Mouse (Mus musculus) limb, embryonic 11.5 days (tissue): ENCODE data around the gene 6330409D20Rik. TPM values are rescaled to one million over a fixed set of nuclear protein-coding genes. Genes with fewer than 3 reads are reported as not detected.

ENCODE experiments used
- ATAC-seq: fragments of 200-750 bp; cut with Nextera tagmentation; 2 replicates; pipeline ENCODE4 v1.8.0; 2017; ENCODE audit warnings: low read depth; ENCODE audit not compliant: insufficient number of reproducible peaks, low FRiP score, low TSS enrichment
- DNase-seq: peaks from one replicate; pipeline ENCODE4 v3.0.0-alpha.2; 2015; ENCODE audit warnings: low spot score
- H3K27ac ChIP-seq: fragments of 300-500 bp; sonication (generic); replicated peaks from 2 replicates; pipeline ENCODE4 v1.5.1; 2014; ENCODE audit warnings: low read depth, mild to moderate bottlenecking, low read length
- H3K27me3 ChIP-seq: fragments of 300-500 bp; sonication (generic); 2 replicates; pipeline ENCODE4 v1.6.1; 2014; ENCODE audit warnings: mild to moderate bottlenecking, low read length, mixed read lengths; ENCODE audit not compliant: control insufficient read depth, insufficient read depth
- H3K36me3 ChIP-seq: fragments of 300-500 bp; sonication (generic); 2 replicates; pipeline ENCODE4 v1.6.1; 2014; ENCODE audit warnings: mild to moderate bottlenecking, low read length, moderate library complexity, mixed read lengths; ENCODE audit not compliant: control insufficient read depth, insufficient read depth
- H3K4me1 ChIP-seq: fragments of 300-500 bp; sonication (generic); 2 replicates; pipeline ENCODE4 v1.6.1; 2014; ENCODE audit warnings: low read length, mixed read lengths; ENCODE audit not compliant: control insufficient read depth, insufficient read depth
- H3K4me2 ChIP-seq: fragments of 300-500 bp; sonication (generic); 2 replicates; pipeline ENCODE4 v1.6.1; 2014; ENCODE audit warnings: low read depth, mild to moderate bottlenecking, moderate library complexity; ENCODE audit not compliant: severe bottlenecking
- H3K4me3 ChIP-seq: fragments of 300-500 bp; sonication (generic); 2 replicates; pipeline ENCODE4 v1.5.1; 2014; ENCODE audit warnings: low read depth, low read length
- H3K9ac ChIP-seq: fragments of 300-500 bp; sonication (generic); 2 replicates; pipeline ENCODE4 v1.6.1; 2014; ENCODE audit warnings: mild to moderate bottlenecking, low read length
- H3K9me3 ChIP-seq: fragments of 300-500 bp; sonication (generic); 2 replicates; pipeline ENCODE4 v1.6.1; 2016; ENCODE audit warnings: low read length; ENCODE audit not compliant: control insufficient read depth
- WGBS: fragments of 180-500 bp; shearing (Covaris S2); extraction: QIAGEN DNeasy Blood & Tissue Kit; methylation state at CpG from one replicate; pipeline ENCODE4 v1.1.7; 2014; 5-methylcytosine and 5-hydroxymethylcytosine counted together
- polyA plus RNA-seq: library from polyadenylated mRNA; unstranded; fragments of >200 nt; fragmentation: Nextera tagmentation; extraction: Ambion mirVana; gene quantifications from 2 replicates; pipeline ENCODE4 v1.2.1, GENCODE M21; 2014

The 6330409D20Rik gene
- polyA plus RNA-seq, 1 experiment from 2014 or later, result 0.13 TPM

DNA sequence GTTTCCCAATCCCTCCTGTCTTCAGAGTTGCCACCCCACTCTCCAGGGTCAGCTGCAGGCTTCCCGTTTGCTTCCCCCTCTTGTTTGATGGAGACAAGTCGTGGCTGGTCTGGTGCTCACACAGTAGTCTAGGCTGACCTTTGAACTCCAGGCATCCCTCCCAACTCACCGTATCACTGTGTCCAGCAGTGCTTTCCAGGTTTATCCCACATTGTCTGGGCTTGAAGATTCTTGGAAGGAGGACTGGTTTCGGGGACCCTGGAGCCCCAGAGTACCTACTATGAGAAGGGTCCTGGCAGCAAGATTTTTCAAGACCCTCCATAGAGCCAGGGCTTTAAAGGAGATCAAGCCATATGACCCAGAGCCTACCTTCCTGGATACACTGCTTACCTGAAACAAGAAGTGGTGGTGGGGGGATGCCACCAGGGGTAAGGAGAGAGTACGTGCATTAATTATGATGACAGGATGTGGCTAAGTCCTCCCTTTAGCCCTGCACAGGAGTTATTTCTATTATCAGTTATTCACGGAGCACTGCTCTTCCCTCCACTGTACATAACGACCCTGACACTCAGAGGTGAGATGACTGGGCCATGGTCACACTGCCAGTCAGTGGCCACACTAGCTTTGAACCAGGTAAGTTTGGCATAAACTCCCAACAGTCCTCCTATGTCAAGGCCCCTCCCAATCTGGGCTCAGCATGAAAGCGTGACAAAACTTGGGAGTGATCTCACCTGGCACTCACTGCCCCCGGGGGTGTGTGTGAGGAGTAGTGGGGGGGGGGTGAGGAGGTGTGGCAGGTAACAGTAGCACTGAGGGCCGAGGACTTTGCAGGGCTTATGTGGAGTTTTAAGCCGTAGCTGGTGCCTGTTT, 26.5 kb downstream of the 6330409D20Rik start:
- Histone ChIP-seq H3K9ac (no peak overlapping the region), H3K4me2 (no peak overlapping the region), H3K4me1 (peaks cover 13% of the 10 kb centered on the region; the same call in 1 of the 2 replicates), H3K9me3 (no peaks in the 10 kb centered on the region; the same call in 1 of the 2 replicates), H3K27me3 (no peaks in the 10 kb centered on the region), H3K4me3 (no peak overlapping the region), H3K27ac (no peak overlapping the region), H3K36me3 (peaks cover 8% of the 10 kb centered on the region; the same call in 1 of the 2 replicates)
- ATAC-seq (no peak), DNase-seq (no peak)
- 52% methylated on average over 11 of the region's 11 CpGs for WGBS

DNA sequence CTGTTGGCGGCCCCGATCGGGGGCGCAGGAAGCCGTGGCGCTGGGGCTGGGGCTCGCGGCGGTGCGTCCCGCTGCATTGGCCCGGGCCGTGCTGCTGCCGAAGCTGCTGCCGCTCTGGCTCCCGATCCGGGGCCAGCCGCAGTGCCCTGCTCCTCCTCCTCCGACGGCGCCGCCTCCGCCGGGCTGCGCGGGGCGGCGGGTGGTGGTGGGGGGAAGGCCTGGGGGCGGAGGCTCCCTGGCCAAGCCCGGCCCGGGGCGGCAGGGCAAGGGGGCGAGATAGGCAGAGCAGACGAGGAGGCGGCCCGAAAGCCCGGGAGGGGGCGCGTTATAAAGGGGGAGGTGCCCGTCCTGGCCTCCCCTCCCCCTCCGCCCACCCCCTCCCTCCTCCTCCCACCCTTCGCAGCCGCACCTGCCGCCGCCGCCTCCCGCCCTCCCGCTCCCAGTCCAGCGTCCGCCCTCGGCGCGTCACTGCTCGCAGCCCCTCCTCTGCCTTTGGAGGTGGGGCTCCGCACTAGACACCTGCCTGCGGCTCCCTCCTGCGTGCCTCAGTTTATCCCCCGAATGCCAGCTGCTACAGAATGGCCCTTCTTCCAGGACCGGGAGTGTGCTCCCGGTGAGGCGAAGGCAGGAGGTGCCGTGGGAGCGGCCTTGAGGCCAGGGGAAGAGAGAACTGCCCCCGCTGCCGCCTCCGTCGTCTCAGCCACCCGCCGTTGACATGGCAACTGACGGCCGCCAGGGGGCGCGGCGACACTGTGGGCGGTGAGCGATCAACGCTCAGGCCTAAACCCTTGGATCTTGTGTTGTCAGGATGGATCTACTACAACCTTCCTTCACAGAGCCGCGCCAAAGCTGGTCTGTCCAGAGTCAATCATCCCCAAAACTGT, 27.6 kb downstream of the 6330409D20Rik start, which contains the start of gene Cdk9:
Gene Cdk9, minus strand, starts transcription at position 143 of the 884 bp plus-strand sequence.
- WGBS, result under 1% methylated on average over 48 of the region's 79 CpGs
- peak; percentile 78 for ATAC-seq
- H3K9ac ChIP-seq, result peak within 1 kb of the TSS; percentile 78

DNA sequence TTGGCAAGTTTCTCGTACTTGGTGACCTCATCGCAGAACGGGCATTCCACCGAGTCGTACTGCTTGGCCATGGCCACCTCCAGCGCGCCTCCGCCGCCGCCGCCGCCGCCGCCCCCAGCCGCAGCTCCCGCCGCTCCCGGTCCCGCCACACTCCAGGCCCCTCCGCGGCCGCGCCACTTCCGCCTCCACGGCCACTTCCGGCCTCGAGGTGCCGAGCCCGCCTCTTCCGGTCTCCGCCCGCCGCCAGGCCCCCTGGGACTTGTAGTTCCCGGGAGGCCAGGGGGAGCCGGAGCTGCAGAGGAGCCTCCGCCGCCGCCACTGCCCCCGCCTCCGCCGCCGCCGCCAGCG, 28.3 kb downstream of the 6330409D20Rik start:
- Histone ChIP-seq H3K27me3 (no peaks in the 10 kb centered on the region), H3K9ac (peak overlapping the region; percentile 78), H3K27ac (peak overlapping the region; percentile 92), H3K9me3 (no peaks in the 10 kb centered on the region; the same call in 1 of the 2 replicates), H3K4me1 (peaks cover 13% of the 10 kb centered on the region; the same call in 1 of the 2 replicates), H3K4me3 (peak overlapping the region; percentile 85), H3K4me2 (peak overlapping the region; percentile 77), H3K36me3 (peaks cover 17% of the 10 kb centered on the region; the same call in 1 of the 2 replicates)
- WGBS, result under 1% methylated on average over 42 of the region's 44 CpGs
- ATAC-seq (peak; percentile 83), DNase-seq (peak; percentile 98)

More for the DNA sequence above, 27.6 kb downstream of the 6330409D20Rik start, which contains the start of gene Cdk9:
- H3K27me3 ChIP-seq, result no peaks in the 10 kb centered on the region
- H3K27ac ChIP-seq, result peak within 1 kb of the TSS; percentile 92
- H3K4me2 ChIP-seq, result peak within 1 kb of the TSS; percentile 77
- peaks cover 15% of the 10 kb centered on the region; the same call in 1 of the 2 replicates for H3K36me3 ChIP-seq
- H3K4me3 ChIP-seq, result peak within 1 kb of the TSS; percentile 85
- no peaks in the 10 kb centered on the region; the same call in 1 of the 2 replicates for H3K9me3 ChIP-seq
- H3K4me1 ChIP-seq, result peaks cover 13% of the 10 kb centered on the region; the same call in 1 of the 2 replicates
- peak; percentile 92 for DNase-seq

DNA sequence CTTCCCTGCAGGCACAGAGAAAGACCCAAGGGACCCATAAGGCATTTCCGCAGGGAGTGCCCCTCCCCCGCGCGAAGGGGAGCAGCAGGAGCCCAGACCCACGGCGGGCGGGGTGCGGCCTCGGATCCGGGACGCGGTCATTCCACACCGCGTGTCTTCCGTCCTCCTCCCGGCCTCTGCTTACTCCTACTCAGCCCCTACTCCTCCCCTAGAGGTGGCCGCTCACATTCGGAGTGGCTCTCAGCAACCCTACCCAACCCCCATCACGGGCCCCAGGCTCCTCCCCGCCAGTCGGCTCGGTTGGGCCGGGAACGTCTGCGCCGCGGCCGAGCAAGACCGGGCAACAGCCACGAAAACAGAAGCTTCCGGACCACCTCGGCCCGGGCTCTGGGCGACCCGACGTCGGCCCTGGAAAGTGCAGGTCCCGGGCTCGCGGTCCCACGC, 28.7 kb downstream of the 6330409D20Rik start:
- Histone ChIP-seq H3K4me3 (peak overlapping the region; percentile 85), H3K27me3 (no peaks in the 10 kb centered on the region), H3K27ac (peak overlapping the region; percentile 72), H3K9ac (peak overlapping the region; percentile 78), H3K4me1 (peaks cover 13% of the 10 kb centered on the region; the same call in 1 of the 2 replicates), H3K9me3 (no peaks in the 10 kb centered on the region; the same call in 1 of the 2 replicates), H3K36me3 (peaks cover 17% of the 10 kb centered on the region), H3K4me2 (peak overlapping the region; percentile 77)
- DNase-seq (peak; percentile 77), ATAC-seq (peak; percentile 52; the same call in 1 of the 2 replicates)
- WGBS, result under 1% methylated on average over 41 of the region's 41 CpGs

DNA sequence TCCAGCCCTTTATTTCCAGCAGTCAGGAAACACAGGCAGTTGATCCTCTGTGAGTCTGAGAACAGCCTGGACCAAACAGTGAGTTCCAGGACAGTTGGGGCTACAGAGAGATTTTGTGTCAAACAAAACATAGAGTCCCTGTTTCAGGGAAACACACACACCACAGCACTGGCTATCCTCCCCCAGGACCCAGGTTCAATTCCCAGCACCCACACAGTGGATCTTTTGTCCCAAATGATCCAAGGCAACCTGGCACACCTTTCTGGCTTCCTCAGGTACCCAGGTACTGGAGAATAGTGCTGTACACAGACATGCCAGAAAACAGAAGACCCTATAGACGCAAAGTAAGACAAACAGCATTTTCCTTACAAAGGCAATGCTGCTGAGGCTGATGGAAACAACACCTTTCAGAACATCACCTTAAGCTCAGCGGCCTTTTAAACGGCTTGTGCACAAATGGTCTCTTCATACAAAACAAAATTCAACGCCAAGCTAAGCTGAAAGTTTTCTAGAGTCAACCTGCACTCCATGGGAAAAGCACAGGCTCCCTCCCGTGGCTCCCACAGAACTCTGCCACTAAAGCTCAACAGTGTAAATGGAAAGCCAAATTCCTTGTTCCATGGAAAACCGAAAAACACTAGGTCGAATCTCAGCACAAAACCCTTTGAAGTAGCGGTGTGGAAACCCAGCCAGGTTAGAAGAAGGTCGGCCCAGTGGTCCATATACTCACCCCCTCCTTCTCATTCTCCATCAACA, 29.3 kb downstream of the 6330409D20Rik start:
- DNase-seq (no peak), ATAC-seq (no peak)
- no peaks in the 10 kb centered on the region for H3K9me3 ChIP-seq
- H3K36me3 ChIP-seq, result peaks cover 22% of the 10 kb centered on the region
- WGBS, result 30% methylated on average over 9 of the region's 9 CpGs
- no peaks in the 10 kb centered on the region for H3K27me3 ChIP-seq
- H3K4me2 ChIP-seq, result peak overlapping the region; percentile 77
- peak overlapping the region; percentile 78 for H3K9ac ChIP-seq
- H3K4me3 ChIP-seq, result peak overlapping the region; percentile 85
- H3K27ac ChIP-seq, result peak overlapping the region; percentile 72
- peaks cover 13% of the 10 kb centered on the region; the same call in 1 of the 2 replicates for H3K4me1 ChIP-seq

DNA sequence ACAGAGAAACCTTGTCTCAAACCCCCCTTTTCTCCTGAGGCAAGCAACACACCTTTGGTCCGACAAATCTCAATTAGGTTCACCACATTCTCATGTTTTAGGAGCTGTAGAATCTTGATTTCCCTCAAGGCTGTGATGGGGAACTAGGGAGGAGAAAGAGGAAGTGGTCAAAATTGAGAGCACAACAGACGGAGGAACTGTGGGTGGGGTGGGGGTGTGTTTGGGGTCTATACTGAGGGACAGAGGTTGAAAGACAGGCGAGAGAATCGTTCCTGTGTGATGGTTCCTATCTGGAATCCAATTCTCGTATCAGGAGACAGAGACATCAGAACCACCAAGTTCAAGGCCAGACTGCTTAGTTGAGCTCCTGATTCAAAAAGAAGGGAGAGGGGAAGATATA, 30.4 kb downstream of the 6330409D20Rik start:
- Histone ChIP-seq H3K4me3 (no peak overlapping the region), H3K27me3 (no peaks in the 10 kb centered on the region), H3K27ac (no peak overlapping the region), H3K36me3 (peaks cover 31% of the 10 kb centered on the region), H3K9ac (no peak overlapping the region), H3K9me3 (no peaks in the 10 kb centered on the region), H3K4me1 (peaks cover 13% of the 10 kb centered on the region; the same call in 1 of the 2 replicates), H3K4me2 (no peak overlapping the region)
- DNase-seq, result no peak
- ATAC-seq, result no peak
- WGBS, result 93% methylated on average over 5 of the region's 5 CpGs

DNA sequence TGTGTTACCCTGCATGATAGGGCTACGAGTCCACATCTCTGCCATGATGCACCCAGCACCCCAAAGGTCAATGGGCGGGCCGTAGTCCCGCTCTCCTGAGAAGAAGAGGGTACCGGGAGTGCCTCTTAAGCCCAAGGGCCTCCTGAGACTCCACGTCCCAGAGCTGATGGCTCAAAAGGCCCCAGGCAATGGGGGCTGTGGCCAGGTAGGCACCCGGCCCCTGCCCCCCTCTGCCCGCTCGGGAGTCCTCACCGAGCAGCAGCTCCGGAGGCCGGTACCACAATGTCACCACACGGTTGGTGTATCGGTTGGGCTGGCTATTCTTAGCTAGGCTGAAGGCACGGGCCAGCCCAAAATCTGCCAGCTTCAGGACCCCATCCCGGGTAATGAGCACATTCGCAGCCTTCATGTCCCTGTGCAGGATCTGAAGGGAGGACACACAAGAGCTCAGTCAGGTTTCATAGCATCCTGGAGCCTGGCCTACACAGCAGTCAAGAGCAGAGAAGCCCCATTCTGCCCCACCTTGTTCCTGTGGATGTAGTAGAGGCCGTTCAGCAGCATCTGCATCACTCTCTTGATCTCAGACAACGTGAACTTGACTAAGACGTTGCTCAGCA, 31.2 kb downstream of the 6330409D20Rik start:
- H3K4me1 ChIP-seq, result peaks cover 13% of the 10 kb centered on the region; the same call in 1 of the 2 replicates
- H3K4me3 ChIP-seq, result no peak overlapping the region

More for the DNA sequence above, 31.2 kb downstream of the 6330409D20Rik start:
- Histone ChIP-seq H3K4me2 (no peak overlapping the region), H3K9ac (no peak overlapping the region), H3K27ac (no peak overlapping the region), H3K27me3 (no peaks in the 10 kb centered on the region), H3K9me3 (no peaks in the 10 kb centered on the region), H3K36me3 (peaks cover 34% of the 10 kb centered on the region)
- 93% methylated on average over 20 of the region's 20 CpGs for WGBS
- ATAC-seq (no peak), DNase-seq (no peak)
